Mouse (Mus musculus) CD8-positive naive resting alpha-beta T cell, adult 2 months (primary cell): ENCODE data around the gene Utp4.
"Not testable (repeated sequence)": the region's sequence is repeated elsewhere in the genome, so short reads cannot be mapped to it uniquely, and the experiment has no call there.

Experiments
- DNase-seq, 2 experiments: peaks; one replicate each; pipeline ENCODE4 v3.0.0; 2022; ENCODE audit warnings: low read depth in 2 of 2, low spot score in 2 of 2

Gene Utp4

GRCm38 (mm10) chr8:106905727-106906480 lies 12.5 kb downstream of the Utp4 start:
- peak; percentile 20 to 31 for DNase-seq

GRCm38 (mm10) chr8:106906635-106907034 lies 13.2 kb downstream of the Utp4 start:
- DNase-seq, result no peak

DNA sequence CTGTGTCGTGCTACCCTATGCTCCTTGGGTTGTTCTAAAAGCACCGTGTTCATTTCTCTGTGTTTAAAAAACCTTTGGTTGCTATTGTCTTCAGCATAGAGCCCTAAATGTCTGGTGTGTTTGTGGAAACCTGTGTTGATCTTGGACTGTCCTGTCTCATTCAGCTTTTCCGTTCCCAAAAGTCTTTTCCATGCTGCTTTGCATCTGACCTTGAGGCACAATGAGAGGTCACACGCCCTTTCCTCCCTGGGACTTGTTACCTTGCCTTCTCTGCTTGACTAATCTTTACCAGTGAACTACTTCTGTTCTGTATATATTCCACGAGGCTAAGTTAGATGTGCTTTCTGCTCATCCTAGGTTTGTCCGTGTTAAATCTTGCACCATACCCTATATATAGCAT lies 14.0 kb downstream of the Utp4 start:
- no peak for DNase-seq

DNA sequence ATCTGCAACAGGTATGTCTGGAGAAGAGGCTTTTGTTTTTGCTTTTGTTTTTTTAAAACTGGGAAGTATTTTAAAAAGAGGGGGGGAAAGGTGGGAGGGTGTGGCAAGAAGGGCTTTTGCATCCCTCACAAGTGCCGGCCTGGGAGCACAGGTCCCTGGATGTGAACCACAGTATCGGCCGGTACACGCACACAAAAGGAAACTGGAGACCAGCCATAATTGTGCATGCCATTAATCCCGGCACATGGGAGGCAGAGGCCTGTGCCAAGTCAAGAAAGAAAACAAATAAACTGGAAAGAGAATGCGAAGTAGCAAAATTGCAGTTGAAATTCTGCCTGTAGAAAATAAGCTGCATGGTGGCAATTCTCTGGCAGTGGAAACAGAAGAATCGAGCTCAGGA lies 14.9 kb downstream of the Utp4 start:
- DNase-seq, result no peak

DNA sequence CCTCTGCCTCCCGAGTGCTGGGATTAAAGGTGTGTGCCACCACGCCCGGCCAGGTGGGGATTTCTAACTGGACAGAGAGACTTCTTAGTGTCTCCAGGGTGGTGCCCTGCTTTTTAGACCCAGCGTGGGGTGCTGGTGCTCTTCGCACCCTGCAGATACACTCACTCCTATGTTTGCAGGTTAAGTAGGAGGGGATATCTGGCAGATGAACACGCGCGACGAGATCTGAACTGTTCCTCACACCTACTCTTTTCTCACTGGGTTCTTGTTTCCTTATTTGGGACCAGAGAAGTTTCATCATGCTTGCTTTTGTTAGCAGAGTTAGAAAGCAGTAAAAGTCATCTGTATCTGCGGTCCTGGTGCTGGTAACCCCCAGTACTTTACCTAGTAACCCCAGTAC lies 20.2 kb downstream of the Utp4 start:
- DNase-seq, result no peak

DNA sequence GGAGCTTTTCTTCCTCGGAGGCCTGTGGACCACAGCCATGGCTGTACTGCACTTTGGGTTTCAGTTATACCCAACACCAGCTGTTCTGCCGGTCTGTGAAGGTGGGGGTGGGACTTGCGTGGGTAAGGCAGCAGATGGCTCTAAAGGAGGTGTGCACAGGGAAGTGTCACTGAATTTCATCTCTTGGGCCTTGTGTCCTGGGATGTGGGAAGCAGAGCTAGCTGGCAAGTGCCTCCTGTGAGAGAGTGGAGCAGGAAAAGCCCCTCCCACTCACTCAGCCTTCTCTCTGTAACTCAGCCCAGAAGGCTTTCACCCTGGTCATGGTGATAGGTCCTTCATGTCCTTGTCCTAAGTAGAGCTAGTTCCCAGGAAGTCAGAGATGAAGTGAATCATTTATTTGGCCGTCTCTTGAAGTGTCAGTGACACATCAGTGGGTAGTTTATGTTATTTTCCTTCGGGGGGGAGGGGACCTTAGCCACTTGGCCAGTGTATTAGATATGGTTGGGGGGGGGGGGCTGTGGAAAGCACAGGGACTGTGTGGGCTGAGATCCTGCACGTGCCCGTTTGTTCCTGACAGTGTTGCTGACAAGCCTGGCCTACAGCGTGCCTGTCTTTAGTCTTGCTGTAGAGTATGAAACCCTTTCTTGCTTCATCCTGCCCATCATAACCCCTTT lies 26.4 kb downstream of the Utp4 start:
- no peak for DNase-seq

DNA sequence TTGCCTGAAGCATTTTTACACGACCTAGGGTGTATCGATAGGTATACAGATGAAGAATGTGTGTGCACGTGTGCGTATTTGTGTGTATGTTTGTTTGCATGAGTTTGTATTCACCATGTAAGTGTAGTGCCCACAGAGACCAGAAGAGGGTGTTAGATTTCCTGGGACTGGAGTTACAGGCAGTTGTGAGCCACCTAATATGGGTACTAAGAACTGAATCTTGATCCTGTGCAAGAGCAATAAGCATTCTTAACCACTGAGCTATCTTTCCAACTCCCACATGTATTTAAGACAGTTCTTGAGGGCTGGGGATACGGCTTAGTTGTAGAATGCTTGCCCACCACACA lies 26.9 kb downstream of the Utp4 start:
- no peak for DNase-seq

- no peak for DNase-seq
Observed at GRCm38 (mm10) chr8:106924057-106924456, 30.6 kb downstream of the Utp4 start.

GRCm38 (mm10) chr8:106924904-106925349 lies 31.5 kb downstream of the Utp4 start:
- no peak for DNase-seq

DNA sequence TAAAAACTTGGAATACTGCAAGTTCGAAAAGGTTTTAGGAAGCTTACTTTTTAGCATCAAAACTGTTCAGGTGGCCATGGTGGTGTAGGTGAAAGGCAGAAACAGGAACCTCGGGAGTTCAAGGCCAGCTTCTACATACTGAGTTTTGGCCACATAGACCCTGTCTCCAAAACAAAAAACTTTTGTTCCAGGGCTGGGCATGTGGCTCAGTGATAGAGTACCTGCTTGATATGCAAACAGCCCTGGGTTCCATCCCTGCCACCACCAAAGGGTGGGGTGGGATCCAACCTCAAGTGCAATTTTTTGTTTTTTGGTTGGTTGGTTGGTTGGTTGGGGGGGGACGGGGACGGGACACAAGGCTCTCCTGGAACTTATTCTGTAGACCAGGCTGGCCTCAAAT lies 32.0 kb downstream of the Utp4 start:
- no peak for DNase-seq

DNA sequence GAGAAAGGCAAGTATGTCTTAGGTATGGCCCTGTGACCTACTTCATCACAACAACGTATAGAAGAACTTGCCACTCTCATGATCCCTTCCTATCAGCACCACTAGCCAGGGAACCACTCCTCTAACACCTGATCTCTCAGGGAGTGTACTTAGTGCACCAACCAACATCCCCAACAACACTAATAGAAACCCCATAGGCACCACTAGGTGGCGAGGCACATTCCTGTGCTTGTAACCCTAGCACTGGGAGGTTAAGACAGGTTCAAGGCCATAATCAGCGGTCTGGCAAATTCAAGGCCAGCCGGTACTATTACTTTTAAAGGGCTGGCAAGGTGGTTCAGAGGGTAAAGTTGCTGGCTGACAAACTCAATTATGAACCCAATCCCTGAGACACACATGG lies 33.8 kb downstream of the Utp4 start:
- DNase-seq, result peak; percentile 26 to 40

GRCm38 (mm10) chr8:106928182-106928581 lies 34.7 kb downstream of the Utp4 start:
- not testable (repeated sequence) for DNase-seq

- DNase-seq, result no peak
Observed at GRCm38 (mm10) chr8:106929155-106929913, 35.9 kb downstream of the Utp4 start.

GRCm38 (mm10) chr8:106929921-106930320 lies 36.5 kb downstream of the Utp4 start:
- DNase-seq, result no peak

- DNase-seq, result no peak
Observed at GRCm38 (mm10) chr8:106932376-106933065, 39.1 kb downstream of the Utp4 start.

- no peak for DNase-seq
Observed at GRCm38 (mm10) chr8:106933506-106934143, 40.2 kb downstream of the Utp4 start.

- no peak for DNase-seq
Observed at GRCm38 (mm10) chr8:106934226-106934977, 41.0 kb downstream of the Utp4 start.

DNA sequence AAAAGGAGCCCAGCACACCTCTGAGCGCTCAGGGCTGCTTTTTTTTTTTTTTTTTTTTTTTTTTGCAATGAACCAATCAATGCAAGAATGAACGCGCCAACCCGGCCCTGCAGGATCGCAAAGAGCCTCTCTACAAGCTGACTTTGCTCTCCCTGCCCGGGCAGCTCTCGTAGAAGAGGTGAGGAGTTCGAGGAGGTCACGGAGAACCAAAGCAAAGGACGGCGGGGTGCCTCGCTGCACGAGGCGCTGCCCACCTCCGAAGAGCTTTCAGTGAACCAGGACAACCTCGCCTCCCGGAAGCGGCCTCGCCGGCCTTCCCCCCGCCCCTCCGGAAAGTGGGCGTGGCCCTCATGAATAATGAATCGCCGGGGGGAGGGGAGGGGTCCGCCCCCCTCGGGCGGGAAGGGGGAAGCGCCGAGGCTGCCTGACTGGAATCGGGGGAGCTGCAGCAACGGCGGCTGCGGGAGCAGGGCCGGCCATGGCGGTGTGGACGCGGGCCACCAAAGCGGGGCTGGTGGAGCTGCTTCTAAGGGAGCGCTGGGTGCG lies 42.0 kb downstream of the Utp4 start, which contains the start of gene Sntb2:
Sntb2 (plus strand) TSS at position 427 of the 546 bp plus-strand sequence.
- peak; percentile 65 to 86 for DNase-seq

- DNase-seq, result peak; percentile 16 to 29
Observed at GRCm38 (mm10) chr8:106935899-106936477, 42.6 kb downstream of the Utp4 start.
